Mouse (Mus musculus) forebrain, embryonic 16.5 days (tissue): ENCODE results near the gene Grap2. TPM values are rescaled to one million over a fixed set of nuclear protein-coding genes. Genes with fewer than 3 reads are reported as not detected.

ENCODE experiments used
- ATAC-seq: fragments of 200-750 bp; cut with Nextera tagmentation; 2 replicates; pipeline ENCODE4 v1.8.0; 2017; ENCODE audit warnings: mild to moderate bottlenecking, moderate library complexity
- H3K27ac ChIP-seq: fragments of 300-500 bp; sonication (generic); 2 replicates; pipeline ENCODE4 v1.5.1; 2014; ENCODE audit warnings: low read length, control low read depth
- H3K27me3 ChIP-seq: fragments of 300-500 bp; sonication (generic); replicated peaks from 2 replicates; pipeline ENCODE4 v1.6.1; 2014; ENCODE audit warnings: low read length; ENCODE audit not compliant: control insufficient read depth, insufficient read depth
- H3K36me3 ChIP-seq: fragments of 300-500 bp; sonication (generic); 2 replicates; pipeline ENCODE4 v1.6.1; 2014; ENCODE audit not compliant: control insufficient read depth, insufficient read depth
- H3K4me1 ChIP-seq: fragments of 300-500 bp; sonication (generic); replicated peaks from 2 replicates; pipeline ENCODE4 v1.6.1; 2014; ENCODE audit warnings: low read length; ENCODE audit not compliant: control insufficient read depth, insufficient read depth
- H3K4me2 ChIP-seq: fragments of 300-500 bp; sonication (generic); 2 replicates; pipeline ENCODE4 v1.6.1; 2014; ENCODE audit warnings: mild to moderate bottlenecking, low read length, control low read depth
- H3K4me3 ChIP-seq: fragments of 300-500 bp; sonication (generic); replicated peaks from 2 replicates; pipeline ENCODE4 v1.5.1; 2014; ENCODE audit warnings: mild to moderate bottlenecking, low read length, control low read depth
- H3K9ac ChIP-seq: fragments of 300-500 bp; sonication (generic); replicated peaks from 2 replicates; pipeline ENCODE4 v1.6.1; 2014; ENCODE audit warnings: low read depth, low read length, control low read depth
- H3K9me3 ChIP-seq: fragments of 300-500 bp; sonication (generic); 2 replicates; pipeline ENCODE4 v1.6.1; 2016; ENCODE audit warnings: low read length; ENCODE audit not compliant: control insufficient read depth
- WGBS: fragments of 180-500 bp; shearing (Covaris S2); extraction: QIAGEN DNeasy Blood & Tissue Kit; methylation state at CpG from one replicate; pipeline ENCODE4 v1.1.7; 2014; 5-methylcytosine and 5-hydroxymethylcytosine counted together
- polyA plus RNA-seq: library from polyadenylated mRNA; unstranded; fragments of >200 nt; fragmentation: Nextera tagmentation; extraction: Ambion mirVana; gene quantifications from 2 replicates; pipeline ENCODE4 v1.2.1, GENCODE M21; 2015

Gene Grap2
- polyA plus RNA-seq, 1 experiment from 2014 or later = not detected

DNA sequence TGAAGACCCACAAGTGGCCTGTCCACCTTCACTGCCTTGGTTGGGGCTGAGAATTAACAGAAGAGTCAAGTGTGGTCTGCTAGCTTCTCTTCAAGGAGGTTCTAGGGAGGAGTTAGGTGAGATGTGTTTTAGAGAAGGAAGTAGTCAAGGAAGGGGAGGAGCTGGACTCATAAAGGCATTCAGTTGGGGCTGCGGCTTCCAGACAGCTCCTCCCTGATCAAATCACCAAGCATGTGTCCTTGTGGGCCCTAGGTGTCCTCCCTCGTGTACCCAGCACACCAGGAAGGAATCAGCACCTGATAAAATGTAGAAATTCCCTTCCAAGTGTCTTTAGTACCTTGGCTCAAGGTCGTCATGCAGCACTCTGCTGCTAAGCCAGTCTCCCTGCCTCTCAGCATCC, 28.3 kb upstream of the Grap2 start:
- 61% methylated on average over 3 of the region's 3 CpGs for WGBS
- Histone ChIP-seq H3K4me1 (no peaks in the 10 kb centered on the region; the same call in 1 of the 2 replicates), H3K4me3 (no peak overlapping the region), H3K27me3 (no peaks in the 10 kb centered on the region), H3K36me3 (no peaks in the 10 kb centered on the region), H3K27ac (no peak overlapping the region), H3K4me2 (no peak overlapping the region), H3K9me3 (no peaks in the 10 kb centered on the region), H3K9ac (no peak overlapping the region)
- ATAC-seq = no peak

DNA sequence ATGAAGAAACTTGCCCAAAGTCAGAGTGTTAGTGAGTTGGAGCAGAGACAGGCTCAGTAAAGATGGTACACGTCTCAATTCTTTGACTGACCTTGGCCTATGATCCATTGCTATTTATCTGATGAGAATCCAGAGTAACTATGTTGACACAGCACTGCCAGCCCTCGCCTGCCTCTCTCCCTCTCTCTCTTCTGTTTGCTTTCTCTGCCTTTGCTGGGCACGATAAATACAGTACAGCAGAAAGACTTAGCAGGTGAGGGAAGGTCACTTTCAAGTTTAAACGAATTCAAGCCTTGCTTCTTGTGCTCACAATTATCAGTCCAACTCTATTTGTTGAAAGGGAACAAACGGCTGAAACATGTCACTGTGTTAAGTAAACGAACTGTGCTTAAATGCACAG, 27.0 kb upstream of the Grap2 start:
- Histone ChIP-seq H3K27ac (no peak overlapping the region), H3K4me1 (no peaks in the 10 kb centered on the region; the same call in 1 of the 2 replicates), H3K9ac (no peak overlapping the region), H3K9me3 (no peaks in the 10 kb centered on the region), H3K27me3 (no peaks in the 10 kb centered on the region), H3K4me2 (no peak overlapping the region), H3K4me3 (no peak overlapping the region), H3K36me3 (no peaks in the 10 kb centered on the region)
- WGBS = 47% methylated on average over 6 of the region's 6 CpGs
- ATAC-seq = no peak

DNA sequence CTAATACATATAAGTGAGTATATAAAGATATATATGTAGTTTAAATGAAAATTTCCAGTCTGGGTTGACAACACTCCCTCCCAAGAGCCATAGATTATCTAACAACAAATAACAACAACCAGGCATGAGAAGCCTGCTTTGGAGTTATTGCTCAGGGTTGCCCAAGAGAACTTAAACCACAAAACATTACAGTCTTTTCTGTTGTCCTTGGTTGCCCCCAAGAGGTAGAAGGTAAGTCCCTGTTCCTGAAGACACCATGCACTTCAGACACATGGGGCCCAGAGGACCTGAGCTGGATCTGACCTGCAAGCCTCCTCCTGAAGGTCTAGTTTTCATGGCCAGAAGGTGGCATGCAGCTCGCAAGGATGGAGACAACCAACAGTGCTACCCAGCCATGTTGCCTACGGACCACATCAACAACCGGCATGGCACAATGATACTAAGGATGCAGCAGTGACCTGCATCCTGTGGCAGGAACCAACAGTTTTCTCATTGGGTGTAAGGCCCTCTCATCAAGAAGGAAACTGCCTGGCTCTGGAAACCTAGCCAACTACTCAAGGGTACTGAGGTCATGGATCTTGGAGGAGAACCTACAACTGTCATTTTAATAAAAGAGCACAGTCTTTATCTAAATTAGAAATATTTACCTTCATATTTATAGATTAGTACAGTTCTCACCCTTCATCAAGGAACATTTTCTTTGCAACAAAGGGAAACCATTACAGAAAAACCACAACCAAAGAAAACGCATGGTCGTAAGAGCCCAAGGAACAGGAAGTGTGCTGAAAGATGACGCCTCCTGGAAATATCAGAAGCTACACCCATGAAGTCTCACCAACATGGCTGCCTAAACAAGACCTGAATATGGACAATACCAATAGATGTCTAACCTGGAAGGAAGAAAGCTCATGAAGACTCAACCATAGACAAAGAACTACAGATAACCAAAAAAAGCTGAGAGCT, 17.3 kb upstream of the Grap2 start:
- no peak overlapping the region for H3K9ac ChIP-seq
- no peak overlapping the region for H3K4me3 ChIP-seq
- H3K27me3 ChIP-seq = no peaks in the 10 kb centered on the region
- no peak overlapping the region for H3K27ac ChIP-seq
- no peak overlapping the region for H3K4me2 ChIP-seq
- H3K36me3 ChIP-seq = no peaks in the 10 kb centered on the region
- no peaks in the 10 kb centered on the region for H3K4me1 ChIP-seq
- no peak for ATAC-seq
- 94% methylated on average over 6 of the region's 6 CpGs for WGBS
- H3K9me3 ChIP-seq = no peaks in the 10 kb centered on the region

DNA sequence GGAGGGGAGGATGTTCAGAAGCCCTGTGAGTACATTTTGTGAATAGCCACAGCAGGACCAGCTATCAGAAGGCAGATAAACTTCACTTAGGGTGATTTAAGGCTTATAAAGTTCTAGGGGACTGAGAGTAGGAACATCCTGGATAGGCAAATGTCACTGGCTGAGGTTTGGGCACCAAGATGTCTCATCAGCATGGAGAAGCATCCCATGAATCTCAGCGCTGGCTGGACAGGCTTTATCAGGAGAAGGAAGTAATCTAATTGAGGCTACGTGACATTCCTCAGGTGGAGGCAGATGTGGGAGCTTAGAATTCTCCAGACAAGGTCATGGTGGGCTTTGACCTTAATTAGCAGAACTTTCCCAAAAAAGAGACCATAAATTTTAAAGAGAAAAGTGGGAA, 16.4 kb upstream of the Grap2 start:
- no peak overlapping the region for H3K4me3 ChIP-seq

DNA sequence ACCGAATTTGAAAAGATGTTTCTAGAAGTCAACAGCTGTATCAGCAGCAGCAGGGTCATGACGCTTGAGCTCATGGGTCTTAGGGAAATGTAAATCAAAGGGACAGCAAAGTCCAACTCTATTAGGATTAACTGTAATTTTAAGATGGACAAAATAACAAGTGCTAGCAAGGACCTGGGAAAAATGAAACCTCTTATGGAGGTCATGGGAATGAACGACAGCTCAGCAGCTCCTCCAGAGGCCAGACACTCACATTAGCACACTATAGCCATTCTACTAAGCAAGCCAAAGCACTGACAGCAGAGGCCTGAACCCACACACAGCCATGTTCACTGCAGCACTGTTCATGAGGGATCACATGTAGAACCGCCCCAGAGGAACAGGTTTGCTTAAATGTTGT, 14.6 kb upstream of the Grap2 start:
- no peaks in the 10 kb centered on the region for H3K27me3 ChIP-seq
- H3K4me1 ChIP-seq = no peaks in the 10 kb centered on the region
- WGBS = 75% methylated on average over 4 of the region's 4 CpGs
- no peaks in the 10 kb centered on the region for H3K36me3 ChIP-seq
- no peaks in the 10 kb centered on the region for H3K9me3 ChIP-seq
- no peak overlapping the region for H3K4me3 ChIP-seq
- H3K27ac ChIP-seq = no peak overlapping the region
- H3K9ac ChIP-seq = no peak overlapping the region
- no peak for ATAC-seq
- H3K4me2 ChIP-seq = no peak overlapping the region

More for the DNA sequence above, 16.4 kb upstream of the Grap2 start:
- Histone ChIP-seq H3K9me3 (no peaks in the 10 kb centered on the region), H3K36me3 (no peaks in the 10 kb centered on the region), H3K27me3 (no peaks in the 10 kb centered on the region), H3K27ac (no peak overlapping the region), H3K4me1 (no peaks in the 10 kb centered on the region), H3K9ac (no peak overlapping the region), H3K4me2 (no peak overlapping the region)
- 89% methylated on average over 2 of the region's 2 CpGs for WGBS
- no peak for ATAC-seq

DNA sequence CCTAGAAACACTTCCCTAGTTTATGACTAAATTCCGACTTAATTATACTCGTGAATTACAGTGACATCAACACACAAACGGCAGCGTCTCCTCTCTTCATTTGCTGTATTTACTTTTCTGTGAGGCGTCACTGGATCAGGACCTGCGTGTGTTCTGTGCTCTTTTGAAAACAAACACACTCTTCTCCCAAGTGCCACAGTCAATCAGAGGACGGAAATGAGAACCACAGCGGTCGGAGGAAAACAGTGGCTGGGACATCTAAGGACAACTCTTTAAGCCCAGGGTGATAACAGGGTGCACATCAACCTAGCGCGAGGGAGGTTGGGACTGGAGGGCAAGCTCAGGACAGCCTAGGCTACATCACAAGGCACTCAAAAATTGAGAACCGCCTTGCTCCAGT, 12.9 kb upstream of the Grap2 start:
- no peaks in the 10 kb centered on the region for H3K36me3 ChIP-seq
- no peak overlapping the region for H3K4me2 ChIP-seq
- H3K27ac ChIP-seq = no peak overlapping the region
- no peaks in the 10 kb centered on the region for H3K4me1 ChIP-seq
- H3K27me3 ChIP-seq = no peaks in the 10 kb centered on the region
- WGBS = 78% methylated on average over 12 of the region's 12 CpGs
- no peaks in the 10 kb centered on the region for H3K9me3 ChIP-seq
- H3K9ac ChIP-seq = no peak overlapping the region
- ATAC-seq = no peak
- no peak overlapping the region for H3K4me3 ChIP-seq

DNA sequence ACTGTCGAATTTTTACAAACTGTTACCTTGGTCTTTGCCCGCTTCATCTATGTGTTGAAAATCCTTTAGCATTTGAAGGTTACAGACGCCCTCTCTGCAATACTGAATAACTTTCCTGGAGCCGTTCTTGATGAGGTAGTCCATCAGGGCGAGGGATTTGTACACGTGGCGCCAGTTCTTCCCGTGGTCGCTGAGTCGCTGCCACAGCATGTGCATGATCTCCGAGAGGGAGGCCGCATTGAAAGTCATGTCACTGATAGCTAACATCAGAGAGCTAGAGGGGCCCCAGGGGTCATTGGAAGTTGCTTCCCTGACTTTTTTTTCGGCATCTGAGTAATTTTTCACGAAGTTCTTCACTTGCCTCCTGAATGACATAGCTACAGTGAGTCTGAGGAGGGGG, 12.4 kb upstream of the Grap2 start:
- Histone ChIP-seq H3K27ac (no peak overlapping the region), H3K4me2 (no peak overlapping the region), H3K4me1 (no peaks in the 10 kb centered on the region), H3K9me3 (no peaks in the 10 kb centered on the region), H3K9ac (no peak overlapping the region), H3K36me3 (no peaks in the 10 kb centered on the region), H3K27me3 (no peaks in the 10 kb centered on the region), H3K4me3 (no peak overlapping the region)
- 78% methylated on average over 14 of the region's 14 CpGs for WGBS
- no peak for ATAC-seq

DNA sequence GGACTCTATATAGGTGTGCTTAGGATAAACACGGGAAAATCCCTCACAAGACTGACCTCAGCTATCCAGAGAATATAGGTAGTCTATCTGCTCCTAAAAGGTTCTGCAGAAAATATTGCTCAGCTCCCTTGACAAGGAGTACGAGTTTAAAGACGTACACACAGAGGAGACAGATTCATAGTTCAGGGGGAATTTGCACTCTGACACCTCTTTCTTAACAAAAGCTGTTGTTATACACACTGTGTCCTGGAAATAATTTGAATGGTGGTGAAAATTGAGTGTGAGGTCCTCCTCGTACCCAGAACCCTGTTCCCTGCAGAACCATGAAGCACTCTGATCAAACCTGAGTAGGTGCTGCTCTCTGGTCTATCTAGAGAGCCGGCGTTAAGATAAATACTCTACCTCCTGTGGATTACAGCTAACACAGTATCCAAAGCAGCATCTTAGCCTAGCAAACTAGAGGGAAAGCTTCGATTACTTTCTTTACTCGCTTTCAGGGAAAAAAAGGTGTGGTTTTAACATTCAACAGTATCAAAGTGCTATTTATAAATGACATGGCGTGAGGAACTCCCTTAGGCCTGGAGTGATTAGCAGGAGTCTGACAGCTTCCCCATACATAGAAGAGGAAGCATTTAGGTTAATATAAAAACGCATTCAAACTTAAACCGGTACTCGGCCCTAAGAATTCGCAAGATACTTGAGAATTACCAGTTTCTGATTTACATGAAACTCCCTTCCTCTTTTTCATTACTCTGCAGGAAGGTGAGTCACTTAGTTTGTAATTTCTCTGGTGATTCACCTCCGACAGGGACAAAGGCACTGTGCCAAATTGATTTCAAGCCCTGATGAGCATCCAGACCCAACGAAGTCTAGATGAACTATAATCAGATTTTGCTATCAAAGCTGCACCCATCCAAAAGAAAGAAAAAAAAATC, 11.5 kb upstream of the Grap2 start:
- H3K9ac ChIP-seq = no peak overlapping the region
- H3K27ac ChIP-seq = no peak overlapping the region
- 59% methylated on average over 15 of the region's 15 CpGs for WGBS
- no peaks in the 10 kb centered on the region for H3K36me3 ChIP-seq
- no peak overlapping the region for H3K4me3 ChIP-seq
- no peak for ATAC-seq
- H3K4me1 ChIP-seq = no peaks in the 10 kb centered on the region
- no peak overlapping the region for H3K4me2 ChIP-seq
- H3K9me3 ChIP-seq = no peaks in the 10 kb centered on the region
- no peaks in the 10 kb centered on the region for H3K27me3 ChIP-seq

DNA sequence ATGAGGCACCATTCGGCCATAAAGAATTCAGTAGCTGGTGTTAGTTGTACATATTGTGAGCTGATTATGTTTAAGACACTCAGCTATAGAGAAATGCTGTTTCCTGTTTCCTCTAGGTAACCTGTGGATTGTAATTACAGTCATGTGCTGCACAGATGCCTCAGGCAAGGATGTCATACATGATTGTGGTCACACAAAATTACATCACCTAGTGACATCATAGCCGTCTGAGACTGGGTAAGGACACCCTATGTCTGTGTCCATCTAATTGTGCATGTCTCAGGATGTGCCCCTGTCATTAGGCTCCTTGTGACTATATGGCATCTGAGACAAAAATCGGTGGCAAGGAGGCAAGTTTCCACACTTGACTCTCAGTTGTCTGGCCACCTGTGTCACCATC, 9.9 kb upstream of the Grap2 start:
- no peak overlapping the region for H3K9ac ChIP-seq
- H3K4me1 ChIP-seq = no peaks in the 10 kb centered on the region
- H3K27me3 ChIP-seq = no peaks in the 10 kb centered on the region
- ATAC-seq = no peak
- WGBS = 74% methylated on average over 3 of the region's 3 CpGs
- no peak overlapping the region for H3K4me2 ChIP-seq
- H3K36me3 ChIP-seq = no peaks in the 10 kb centered on the region
- H3K4me3 ChIP-seq = no peak overlapping the region
- H3K27ac ChIP-seq = no peak overlapping the region
- no peaks in the 10 kb centered on the region for H3K9me3 ChIP-seq
